Mouse (Mus musculus): ENCODE results near the gene Gm12166. TPM values are rescaled to one million over a fixed set of nuclear protein-coding genes. Genes with fewer than 3 reads are reported as not detected.

Gene Gm12166
- polyA plus RNA-seq, 1 experiment from 2014 or later = 4.6 TPM

GRCm38 (mm10) chr11:46077732-46078375, 25.7 kb upstream of the Gm12166 start:
- peak; percentile 46; the same call in 1 of the 2 replicates for ATAC-seq (ENCODE audit: insufficient number of reproducible peaks, insufficient read depth, low FRiP score, low read depth)
- Histone ChIP-seq H3K27ac (replicated peaks in 1 of 2; ENCODE audit: control insufficient read depth in 1 of 2, insufficient read depth in 1 of 2, low read depth in 2 of 2, low read length in 2 of 2) (peak overlapping the region; percentile 34 to 47; a peak in 3 of 4 replicates), H3K4me2 (ENCODE audit: low read length) (no peak overlapping the region)

GRCm38 (mm10) chr11:46077304-46077703, 25.2 kb upstream of the Gm12166 start:
- no peaks in the 10 kb centered on the region for H3K27me3 ChIP-seq (ENCODE audit: control insufficient read depth, insufficient read depth, low read length)
- H3K9ac ChIP-seq (ENCODE audit: low read length) = no peak overlapping the region
- 75% methylated on average over 5 of the region's 5 CpGs for WGBS
- no peak for ATAC-seq (ENCODE audit: insufficient number of reproducible peaks, insufficient read depth, low FRiP score, low read depth)
- no peaks in the 10 kb centered on the region; the same call in 1 of the 2 replicates for H3K9me3 ChIP-seq (ENCODE audit: control insufficient read depth, low read length)
- H3K36me3 ChIP-seq (ENCODE audit: control insufficient read depth, insufficient read depth, low read length) = peaks cover 70% of the 10 kb centered on the region
- no peak overlapping the region for H3K4me2 ChIP-seq (ENCODE audit: low read length)
- peaks cover 21 to 54% of the 10 kb centered on the region in 2 experiments for H3K4me1 ChIP-seq (ENCODE audit: control insufficient read depth in 2 of 2, insufficient read depth in 2 of 2, low read length in 2 of 2)
- H3K4me3 ChIP-seq (ENCODE audit: control insufficient read depth in 1 of 2, insufficient read depth in 1 of 2, low read depth in 1 of 2, low read length in 2 of 2) = no peak overlapping the region
- H3K27ac ChIP-seq (replicated peaks in 1 of 2; ENCODE audit: control insufficient read depth in 1 of 2, insufficient read depth in 1 of 2, low read depth in 2 of 2, low read length in 2 of 2) = peak overlapping the region; percentile 34 to 47; a peak in 3 of 4 replicates

More at GRCm38 (mm10) chr11:46077732-46078375, 25.7 kb upstream of the Gm12166 start:
- Histone ChIP-seq H3K27me3 (ENCODE audit: control insufficient read depth, insufficient read depth, low read length) (no peaks in the 10 kb centered on the region), H3K9me3 (ENCODE audit: control insufficient read depth, low read length) (no peaks in the 10 kb centered on the region; the same call in 1 of the 2 replicates), H3K4me3 (ENCODE audit: control insufficient read depth in 1 of 2, insufficient read depth in 1 of 2, low read depth in 1 of 2, low read length in 2 of 2) (no peak overlapping the region), H3K9ac (ENCODE audit: low read length) (no peak overlapping the region), H3K4me1 (ENCODE audit: control insufficient read depth in 2 of 2, insufficient read depth in 2 of 2, low read length in 2 of 2) (peaks cover 16 to 50% of the 10 kb centered on the region in 2 experiments), H3K36me3 (ENCODE audit: control insufficient read depth, insufficient read depth, low read length) (peaks cover 71% of the 10 kb centered on the region)
- 57% methylated on average over 7 of the region's 7 CpGs for WGBS

GRCm38 (mm10) chr11:46076442-46077158, 24.5 kb upstream of the Gm12166 start:
- Histone ChIP-seq H3K9me3 (ENCODE audit: control insufficient read depth, low read length) (no peaks in the 10 kb centered on the region; the same call in 1 of the 2 replicates), H3K4me2 (ENCODE audit: low read length) (no peak overlapping the region), H3K4me3 (ENCODE audit: control insufficient read depth in 1 of 2, insufficient read depth in 1 of 2, low read depth in 1 of 2, low read length in 2 of 2) (no peak overlapping the region), H3K36me3 (ENCODE audit: control insufficient read depth, insufficient read depth, low read length) (peaks cover 71% of the 10 kb centered on the region), H3K9ac (ENCODE audit: low read length) (no peak overlapping the region), H3K4me1 (ENCODE audit: control insufficient read depth in 2 of 2, insufficient read depth in 2 of 2, low read length in 2 of 2) (peaks cover 23 to 55% of the 10 kb centered on the region in 2 experiments), H3K27ac (replicated peaks in 1 of 2; ENCODE audit: control insufficient read depth in 1 of 2, insufficient read depth in 1 of 2, low read depth in 2 of 2, low read length in 2 of 2) (peak overlapping the region in 1 of 2 experiments; percentile 34; a peak in 2 of 4 replicates), H3K27me3 (ENCODE audit: control insufficient read depth, insufficient read depth, low read length) (no peaks in the 10 kb centered on the region)
- 92% methylated on average over 11 of the region's 11 CpGs for WGBS
- no peak for ATAC-seq (ENCODE audit: insufficient number of reproducible peaks, insufficient read depth, low FRiP score, low read depth)

- WGBS = 59% methylated on average over 3 of the region's 3 CpGs
- H3K9me3 ChIP-seq (ENCODE audit: control insufficient read depth, low read length) = no peaks in the 10 kb centered on the region; the same call in 1 of the 2 replicates
- no peak overlapping the region for H3K4me2 ChIP-seq (ENCODE audit: low read length)
- no peak overlapping the region for H3K4me3 ChIP-seq (ENCODE audit: control insufficient read depth in 1 of 2, insufficient read depth in 1 of 2, low read depth in 1 of 2, low read length in 2 of 2)
- H3K27ac ChIP-seq (replicated peaks in 1 of 2; ENCODE audit: control insufficient read depth in 1 of 2, insufficient read depth in 1 of 2, low read depth in 2 of 2, low read length in 2 of 2) = no peak overlapping the region
- ATAC-seq (ENCODE audit: insufficient number of reproducible peaks, insufficient read depth, low FRiP score, low read depth) = no peak
- H3K4me1 ChIP-seq (ENCODE audit: control insufficient read depth in 2 of 2, insufficient read depth in 2 of 2, low read length in 2 of 2) = peaks cover 31 to 56% of the 10 kb centered on the region in 2 experiments
- peaks cover 78% of the 10 kb centered on the region for H3K36me3 ChIP-seq (ENCODE audit: control insufficient read depth, insufficient read depth, low read length)
- H3K27me3 ChIP-seq (ENCODE audit: control insufficient read depth, insufficient read depth, low read length) = no peaks in the 10 kb centered on the region
- no peak overlapping the region for H3K9ac ChIP-seq (ENCODE audit: low read length)
Measured at GRCm38 (mm10) chr11:46075507-46075906, 23.4 kb upstream of the Gm12166 start.

- no peaks in the 10 kb centered on the region; the same call in 1 of the 2 replicates for H3K9me3 ChIP-seq (ENCODE audit: control insufficient read depth, low read length)
- no peak for ATAC-seq (ENCODE audit: insufficient number of reproducible peaks, insufficient read depth, low FRiP score, low read depth)
- H3K4me1 ChIP-seq (ENCODE audit: control insufficient read depth in 2 of 2, insufficient read depth in 2 of 2, low read length in 2 of 2) = peaks cover 37 to 69% of the 10 kb centered on the region in 2 experiments
- 87% methylated on average over 17 of the region's 17 CpGs for WGBS
- H3K27ac ChIP-seq (replicated peaks in 1 of 2; ENCODE audit: control insufficient read depth in 1 of 2, insufficient read depth in 1 of 2, low read depth in 2 of 2, low read length in 2 of 2) = peak overlapping the region; percentile 62 to 74
- no peak overlapping the region for H3K9ac ChIP-seq (ENCODE audit: low read length)
- H3K36me3 ChIP-seq (ENCODE audit: control insufficient read depth, insufficient read depth, low read length) = peaks cover 71% of the 10 kb centered on the region
- H3K4me3 ChIP-seq (ENCODE audit: control insufficient read depth in 1 of 2, insufficient read depth in 1 of 2, low read depth in 1 of 2, low read length in 2 of 2) = no peak overlapping the region
- H3K27me3 ChIP-seq (ENCODE audit: control insufficient read depth, insufficient read depth, low read length) = no peaks in the 10 kb centered on the region
- H3K4me2 ChIP-seq (ENCODE audit: low read length) = no peak overlapping the region
Measured at GRCm38 (mm10) chr11:46073850-46074688, 21.9 kb upstream of the Gm12166 start.

- peaks cover 43 to 73% of the 10 kb centered on the region in 2 experiments for H3K4me1 ChIP-seq (ENCODE audit: control insufficient read depth in 2 of 2, insufficient read depth in 2 of 2, low read length in 2 of 2)
- H3K4me2 ChIP-seq (ENCODE audit: low read length) = no peak overlapping the region
- no peak overlapping the region for H3K4me3 ChIP-seq (ENCODE audit: control insufficient read depth in 1 of 2, insufficient read depth in 1 of 2, low read depth in 1 of 2, low read length in 2 of 2)
- no peak for ATAC-seq (ENCODE audit: insufficient number of reproducible peaks, insufficient read depth, low FRiP score, low read depth)
- peaks cover 63% of the 10 kb centered on the region for H3K36me3 ChIP-seq (ENCODE audit: control insufficient read depth, insufficient read depth, low read length)
- H3K27me3 ChIP-seq (ENCODE audit: control insufficient read depth, insufficient read depth, low read length) = no peaks in the 10 kb centered on the region
- peak overlapping the region; percentile 18 for H3K9ac ChIP-seq (ENCODE audit: low read length)
- H3K9me3 ChIP-seq (ENCODE audit: control insufficient read depth, low read length) = no peaks in the 10 kb centered on the region; the same call in 1 of the 2 replicates
- 56% methylated on average over 15 of the region's 15 CpGs for WGBS
- peak overlapping the region; percentile 62 to 74 for H3K27ac ChIP-seq (replicated peaks in 1 of 2; ENCODE audit: control insufficient read depth in 1 of 2, insufficient read depth in 1 of 2, low read depth in 2 of 2, low read length in 2 of 2)
Measured at GRCm38 (mm10) chr11:46073061-46073849, 21.1 kb upstream of the Gm12166 start.

Data from heart, embryonic 14.5 days (tissue).